Comparison of ENCODE assay signal across 14 mouse cellular contexts in the genomic region with DNA sequence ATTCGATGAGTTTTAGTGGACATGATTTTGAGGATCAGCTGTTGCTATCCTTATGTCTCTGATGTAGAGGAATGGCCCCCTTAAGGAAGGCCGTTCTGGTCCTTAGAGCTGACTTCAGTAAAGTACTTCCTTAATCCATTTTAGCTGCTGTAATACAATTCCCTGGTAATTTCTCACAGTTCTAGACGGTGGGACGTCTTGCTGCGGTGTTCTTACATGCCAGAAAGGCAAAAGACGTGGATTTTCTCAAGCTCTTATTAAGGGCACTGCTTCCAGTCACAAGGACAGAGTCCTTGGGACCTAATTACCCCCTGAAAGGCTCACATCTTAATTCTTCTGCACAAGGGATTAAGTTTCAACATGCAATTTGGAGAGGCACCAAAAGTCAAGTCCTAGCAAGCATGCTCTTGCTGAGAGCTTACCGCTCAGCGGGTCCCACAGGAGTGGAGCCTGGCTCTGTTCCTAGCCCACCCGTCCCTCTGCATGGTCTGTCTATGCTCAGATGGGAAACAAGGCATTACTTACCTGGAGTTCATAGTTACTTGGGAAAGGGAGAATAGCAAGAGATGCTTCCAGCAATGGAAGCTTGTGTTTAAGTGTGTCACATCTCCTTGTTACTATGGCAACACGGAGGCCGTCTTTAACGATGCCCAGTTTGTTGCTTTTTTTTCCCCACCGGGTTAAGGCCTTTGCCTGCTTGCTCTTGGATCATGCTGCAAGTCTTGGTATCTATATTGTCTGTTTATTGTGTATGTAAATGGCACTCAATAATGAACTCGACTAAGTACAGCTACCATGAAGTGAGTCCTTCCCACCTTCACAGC.
"Had no signal": no experiment of that assay in that cellular context is flagged by ENCODE, and none has a peak within 500 bp of the region (broad histone marks: within the 10 kb centered on the region; RNA-seq: fewer than 3 reads in every experiment).

No protein-coding gene starts in this region.

- H3K36me3 ChIP-seq: kidney, embryonic 15.5 days; limb, embryonic 15.5 days; liver, embryonic 12.5 days; lung, embryonic 15.5 days; midbrain, embryonic 12.5 days; neural tube, embryonic 12.5 days; stomach, embryonic 15.5 days had no signal

- H3K4me2 ChIP-seq: kidney, embryonic 15.5 days; limb, embryonic 15.5 days; liver, embryonic 12.5 days; lung, embryonic 15.5 days; midbrain, embryonic 12.5 days; neural tube, embryonic 12.5 days; stomach, embryonic 15.5 days had no signal

- DNase-seq: kidney, postnatal 14 days; left cerebral cortex, postnatal 4 days; lung, postnatal 14 days; thymus, adult 2 months; thymus, postnatal 25 days had no signal

- H3K27ac ChIP-seq: kidney, embryonic 15.5 days; limb, embryonic 15.5 days; liver, embryonic 12.5 days; lung, embryonic 15.5 days; macrophage; midbrain, embryonic 12.5 days; neural tube, embryonic 12.5 days; stomach, embryonic 15.5 days had no signal

- H3K4me1 ChIP-seq: kidney, embryonic 15.5 days; liver, embryonic 12.5 days; lung, embryonic 15.5 days; megakaryocyte, embryonic 14.5 days; neural tube, embryonic 12.5 days; stomach, embryonic 15.5 days had no signal

- H3K9me3 ChIP-seq: kidney, embryonic 15.5 days; limb, embryonic 15.5 days; liver, embryonic 12.5 days; lung, embryonic 15.5 days; megakaryocyte, embryonic 14.5 days; midbrain, embryonic 12.5 days; neural tube, embryonic 12.5 days; stomach, embryonic 15.5 days had no signal

- ATAC-seq: liver, embryonic 12.5 days had no signal

- H3K27me3 ChIP-seq: kidney, embryonic 15.5 days; limb, embryonic 15.5 days; liver, embryonic 12.5 days; lung, embryonic 15.5 days; megakaryocyte, embryonic 14.5 days; midbrain, embryonic 12.5 days; neural tube, embryonic 12.5 days; stomach, embryonic 15.5 days had no signal

- H3K4me3 ChIP-seq: kidney, embryonic 15.5 days; limb, embryonic 15.5 days; liver, embryonic 12.5 days; lung, embryonic 15.5 days; megakaryocyte, embryonic 14.5 days; midbrain, embryonic 12.5 days; neural tube, embryonic 12.5 days; stomach, embryonic 15.5 days had no signal

- H3K9ac ChIP-seq: kidney, embryonic 15.5 days; limb, embryonic 15.5 days; liver, embryonic 12.5 days; lung, embryonic 15.5 days; midbrain, embryonic 12.5 days; neural tube, embryonic 12.5 days; stomach, embryonic 15.5 days had no signal
